Mouse (Mus musculus): ENCODE data around the gene Ankrd63. TPM values are rescaled to one million over a fixed set of nuclear protein-coding genes. Genes with fewer than 3 reads are reported as not detected.

Ankrd63 gene
- polyA plus RNA-seq, 1 experiment from 2014 or later, result 0.06 TPM

DNA sequence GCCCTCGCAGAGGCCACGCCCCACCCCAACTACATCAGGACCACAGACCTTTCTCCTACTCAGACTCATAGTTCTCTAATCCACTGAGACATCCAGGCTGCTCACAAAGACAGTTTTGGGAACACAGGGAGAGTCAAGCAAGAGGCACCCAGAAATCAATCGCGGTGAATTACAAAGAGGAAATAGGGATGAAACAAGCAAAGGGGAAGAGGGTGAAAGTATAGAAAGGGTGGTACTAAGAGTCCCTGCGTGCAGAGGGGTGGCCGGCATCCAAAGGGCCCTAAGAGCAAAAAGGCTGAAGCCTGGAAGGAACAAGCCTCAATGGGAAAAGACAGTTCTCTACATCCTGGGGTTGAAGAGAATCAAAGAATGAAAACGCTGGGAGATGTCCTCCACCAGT lies 40.9 kb upstream of the Ankrd63 start:
- Histone ChIP-seq H3K4me1 (replicated peaks; ENCODE audit: control insufficient read depth, insufficient read depth, low read length) (peaks cover 20% of the 10 kb centered on the region), H3K4me3 (ENCODE audit: low read length) (no peak overlapping the region; the same call in 1 of the 2 replicates), H3K9me3 (ENCODE audit: control insufficient read depth, low read length) (no peaks in the 10 kb centered on the region), H3K27ac (ENCODE audit: low read length) (no peak overlapping the region), H3K36me3 (ENCODE audit: control insufficient read depth, insufficient read depth, low read length) (no peaks in the 10 kb centered on the region), H3K27me3 (ENCODE audit: control insufficient read depth, insufficient read depth, low read depth, low read length) (peaks cover 6% of the 10 kb centered on the region), H3K4me2 (ENCODE audit: low read depth, low read length) (peak overlapping the region; percentile 77), H3K9ac (ENCODE audit: low read length) (peak overlapping the region; percentile 84; the same call in 1 of the 2 replicates)
- ATAC-seq (ENCODE audit: low read depth), result no peak
- 9% methylated on average over 7 of the region's 7 CpGs for WGBS

DNA sequence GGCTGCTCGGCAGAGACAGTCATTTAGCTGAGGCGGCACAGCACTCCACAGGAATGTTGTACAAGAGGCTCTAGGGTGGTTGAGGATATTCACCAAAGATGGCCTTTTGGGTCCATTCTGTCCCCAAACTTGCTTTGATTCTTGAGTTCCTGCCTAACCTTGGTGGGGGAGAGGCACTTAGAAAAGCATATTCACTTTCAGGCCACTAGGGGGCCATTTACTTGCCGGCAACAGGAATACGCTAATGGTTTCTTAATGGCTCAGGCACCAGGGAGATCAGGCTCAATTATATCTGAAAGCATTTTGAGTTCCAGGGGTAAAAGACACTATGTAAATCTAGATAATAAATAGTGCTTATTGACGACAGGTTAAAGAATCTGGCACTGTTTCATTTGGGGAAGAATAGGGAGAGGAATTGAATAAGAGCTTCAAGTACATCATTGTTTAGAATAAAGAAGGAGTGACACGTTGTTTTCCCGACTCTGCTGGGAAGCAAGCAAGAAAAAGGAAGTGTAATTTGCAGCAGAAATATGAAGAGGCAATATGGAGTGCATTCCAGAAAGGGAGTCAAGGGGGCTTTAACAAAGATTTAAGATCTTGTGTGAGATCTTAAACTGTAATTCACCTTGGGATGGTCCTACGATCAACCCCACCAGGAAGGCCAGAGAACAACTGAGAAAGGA lies 39.6 kb upstream of the Ankrd63 start:
- no peak overlapping the region for H3K4me3 ChIP-seq (ENCODE audit: low read length)

DNA sequence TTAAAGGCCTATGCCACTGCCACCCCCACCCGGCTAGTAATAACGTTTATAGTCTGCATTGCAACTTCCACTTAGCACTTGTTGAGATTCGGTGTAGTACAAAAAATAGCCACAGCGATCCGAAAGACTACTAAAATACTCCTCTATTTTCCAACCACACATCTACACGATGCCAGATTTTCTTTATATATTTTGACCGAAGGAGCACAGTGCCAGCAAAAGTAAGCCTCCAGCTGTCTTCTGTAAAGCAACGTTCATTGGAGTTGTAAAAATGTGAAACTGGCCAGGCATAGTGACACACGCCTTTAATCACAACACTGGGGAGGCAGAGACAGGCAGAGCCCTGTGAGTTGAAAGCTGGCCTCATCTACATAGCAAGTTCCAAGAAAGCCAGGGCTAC lies 37.4 kb upstream of the Ankrd63 start:
- no peak overlapping the region for H3K4me3 ChIP-seq (ENCODE audit: low read length)
- H3K9me3 ChIP-seq (ENCODE audit: control insufficient read depth, low read length), result no peaks in the 10 kb centered on the region
- no peak overlapping the region for H3K27ac ChIP-seq (ENCODE audit: low read length)
- H3K4me1 ChIP-seq (replicated peaks; ENCODE audit: control insufficient read depth, insufficient read depth, low read length), result peaks cover 7% of the 10 kb centered on the region
- H3K27me3 ChIP-seq (ENCODE audit: control insufficient read depth, insufficient read depth, low read depth, low read length), result peaks cover 6% of the 10 kb centered on the region
- no peak overlapping the region for H3K4me2 ChIP-seq (ENCODE audit: low read depth, low read length)
- no peak for ATAC-seq (ENCODE audit: low read depth)
- no peaks in the 10 kb centered on the region for H3K36me3 ChIP-seq (ENCODE audit: control insufficient read depth, insufficient read depth, low read length)
- no peak overlapping the region for H3K9ac ChIP-seq (ENCODE audit: low read length)
- 56% methylated on average over 9 of the region's 9 CpGs for WGBS

More for the DNA sequence above, 39.6 kb upstream of the Ankrd63 start:
- peaks cover 17% of the 10 kb centered on the region for H3K4me1 ChIP-seq (replicated peaks; ENCODE audit: control insufficient read depth, insufficient read depth, low read length)
- H3K27me3 ChIP-seq (ENCODE audit: control insufficient read depth, insufficient read depth, low read depth, low read length), result peaks cover 6% of the 10 kb centered on the region
- no peaks in the 10 kb centered on the region for H3K9me3 ChIP-seq (ENCODE audit: control insufficient read depth, low read length)
- ATAC-seq (ENCODE audit: low read depth), result no peak
- no peak overlapping the region for H3K9ac ChIP-seq (ENCODE audit: low read length)
- no peaks in the 10 kb centered on the region for H3K36me3 ChIP-seq (ENCODE audit: control insufficient read depth, insufficient read depth, low read length)
- H3K4me2 ChIP-seq (ENCODE audit: low read depth, low read length), result no peak overlapping the region
- H3K27ac ChIP-seq (ENCODE audit: low read length), result no peak overlapping the region
- WGBS, result 21% methylated on average over 8 of the region's 8 CpGs

DNA sequence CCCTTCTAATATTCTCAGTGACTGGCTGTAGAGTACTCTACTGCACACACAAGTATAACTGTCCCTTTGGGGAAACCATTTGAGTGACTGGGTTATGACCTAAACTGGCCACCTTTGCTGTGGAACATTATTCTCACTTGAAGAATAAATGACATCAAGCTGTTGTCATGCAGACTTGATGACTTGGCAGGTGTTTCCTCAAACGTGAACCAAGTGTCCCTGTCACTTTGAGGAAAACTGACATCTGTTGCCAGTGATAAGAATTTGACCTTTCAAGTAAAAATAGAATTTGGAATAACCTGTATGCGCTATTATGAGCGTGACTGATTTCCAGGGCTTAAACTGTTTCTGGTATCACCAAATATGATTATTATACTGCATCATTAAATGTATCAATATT lies 36.6 kb upstream of the Ankrd63 start:
- Histone ChIP-seq H3K9ac (ENCODE audit: low read length) (no peak overlapping the region), H3K4me1 (replicated peaks; ENCODE audit: control insufficient read depth, insufficient read depth, low read length) (peaks cover 7% of the 10 kb centered on the region), H3K4me2 (ENCODE audit: low read depth, low read length) (no peak overlapping the region), H3K36me3 (ENCODE audit: control insufficient read depth, insufficient read depth, low read length) (no peaks in the 10 kb centered on the region), H3K9me3 (ENCODE audit: control insufficient read depth, low read length) (no peaks in the 10 kb centered on the region), H3K27me3 (ENCODE audit: control insufficient read depth, insufficient read depth, low read depth, low read length) (peaks cover 8% of the 10 kb centered on the region), H3K27ac (ENCODE audit: low read length) (no peak overlapping the region), H3K4me3 (ENCODE audit: low read length) (no peak overlapping the region)
- 39% methylated on average over 3 of the region's 3 CpGs for WGBS
- ATAC-seq (ENCODE audit: low read depth), result no peak

DNA sequence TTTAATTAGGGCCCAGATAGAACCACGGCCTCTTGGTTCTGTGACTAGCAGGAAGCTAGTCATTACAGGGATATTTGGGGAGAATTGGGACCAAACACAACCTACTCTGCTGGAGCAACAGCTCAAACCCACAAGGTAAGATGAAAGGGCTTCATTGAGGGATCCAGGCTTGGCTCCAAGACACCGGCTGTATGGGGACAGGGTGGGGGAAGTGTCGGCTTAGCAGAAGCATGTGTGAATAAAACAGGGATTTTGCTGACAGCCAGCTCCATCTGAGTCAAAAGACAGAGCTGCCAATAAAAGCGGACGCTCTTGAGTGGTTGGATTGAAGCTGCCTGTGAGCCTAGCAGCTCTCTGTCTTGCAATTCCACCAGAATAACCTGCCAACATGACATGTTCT lies 29.6 kb upstream of the Ankrd63 start:
- no peak for ATAC-seq (ENCODE audit: low read depth)
- H3K4me2 ChIP-seq (ENCODE audit: low read depth, low read length), result no peak overlapping the region
- H3K27ac ChIP-seq (ENCODE audit: low read length), result no peak overlapping the region
- H3K4me1 ChIP-seq (replicated peaks; ENCODE audit: control insufficient read depth, insufficient read depth, low read length), result peaks cover 18% of the 10 kb centered on the region
- H3K9ac ChIP-seq (ENCODE audit: low read length), result no peak overlapping the region
- no peaks in the 10 kb centered on the region for H3K9me3 ChIP-seq (ENCODE audit: control insufficient read depth, low read length)
- no peak overlapping the region for H3K4me3 ChIP-seq (ENCODE audit: low read length)
- H3K27me3 ChIP-seq (ENCODE audit: control insufficient read depth, insufficient read depth, low read depth, low read length), result peaks cover 15% of the 10 kb centered on the region
- no peaks in the 10 kb centered on the region for H3K36me3 ChIP-seq (ENCODE audit: control insufficient read depth, insufficient read depth, low read length)
- 49% methylated on average over 5 of the region's 5 CpGs for WGBS

DNA sequence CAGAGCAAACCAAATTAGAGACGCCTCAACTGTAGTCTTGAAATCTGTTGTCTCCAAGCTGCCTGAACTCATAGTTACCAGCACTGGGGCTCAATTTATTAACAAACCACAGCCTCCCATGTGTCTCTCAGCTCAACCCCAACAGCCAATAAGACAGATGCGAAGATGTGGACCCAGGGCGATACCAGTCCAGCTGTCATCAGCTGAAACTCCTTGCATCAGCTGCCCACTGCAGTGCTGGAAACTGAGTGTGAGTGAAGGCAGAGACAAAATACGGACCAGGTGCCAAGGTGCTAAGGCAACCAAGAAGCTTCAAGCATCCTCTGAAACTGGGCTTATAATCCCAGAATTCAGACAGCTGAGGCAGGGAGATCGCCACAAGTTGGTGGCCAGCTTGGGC lies 28.2 kb upstream of the Ankrd63 start:
- Histone ChIP-seq H3K4me2 (ENCODE audit: low read depth, low read length) (no peak overlapping the region), H3K27me3 (ENCODE audit: control insufficient read depth, insufficient read depth, low read depth, low read length) (peaks cover 15% of the 10 kb centered on the region), H3K9ac (ENCODE audit: low read length) (no peak overlapping the region), H3K27ac (ENCODE audit: low read length) (no peak overlapping the region), H3K36me3 (ENCODE audit: control insufficient read depth, insufficient read depth, low read length) (no peaks in the 10 kb centered on the region), H3K4me1 (replicated peaks; ENCODE audit: control insufficient read depth, insufficient read depth, low read length) (peaks cover 30% of the 10 kb centered on the region), H3K4me3 (ENCODE audit: low read length) (no peak overlapping the region), H3K9me3 (ENCODE audit: control insufficient read depth, low read length) (no peaks in the 10 kb centered on the region)
- WGBS, result 80% methylated on average over 5 of the region's 5 CpGs
- ATAC-seq (ENCODE audit: low read depth), result no peak

DNA sequence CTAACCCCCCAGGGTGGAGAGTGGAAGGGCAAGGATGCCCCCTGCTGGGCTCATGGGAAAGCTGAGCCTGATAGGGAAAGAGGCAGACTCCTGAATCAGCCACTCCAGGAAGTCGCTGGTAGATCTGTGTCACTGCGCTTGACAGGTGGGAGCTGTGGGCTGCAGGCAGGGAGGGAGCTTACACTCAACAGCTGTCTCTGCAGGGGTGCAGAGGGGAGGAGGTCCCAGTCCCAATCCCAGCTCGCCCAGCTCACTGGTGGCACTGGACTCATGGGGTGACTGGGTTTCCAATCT lies 26.8 kb upstream of the Ankrd63 start:
- H3K4me1 ChIP-seq (replicated peaks; ENCODE audit: control insufficient read depth, insufficient read depth, low read length), result peaks cover 30% of the 10 kb centered on the region
- no peak overlapping the region for H3K27ac ChIP-seq (ENCODE audit: low read length)
- no peak overlapping the region for H3K4me3 ChIP-seq (ENCODE audit: low read length)
- H3K9me3 ChIP-seq (ENCODE audit: control insufficient read depth, low read length), result no peaks in the 10 kb centered on the region
- no peaks in the 10 kb centered on the region for H3K36me3 ChIP-seq (ENCODE audit: control insufficient read depth, insufficient read depth, low read length)
- no peak overlapping the region for H3K4me2 ChIP-seq (ENCODE audit: low read depth, low read length)
- H3K27me3 ChIP-seq (ENCODE audit: control insufficient read depth, insufficient read depth, low read depth, low read length), result peaks cover 13% of the 10 kb centered on the region
- H3K9ac ChIP-seq (ENCODE audit: low read length), result no peak overlapping the region
- peak; percentile 35 for ATAC-seq (ENCODE audit: low read depth)
- 7% methylated on average over 3 of the region's 3 CpGs for whole genome bisulfite sequencing

DNA sequence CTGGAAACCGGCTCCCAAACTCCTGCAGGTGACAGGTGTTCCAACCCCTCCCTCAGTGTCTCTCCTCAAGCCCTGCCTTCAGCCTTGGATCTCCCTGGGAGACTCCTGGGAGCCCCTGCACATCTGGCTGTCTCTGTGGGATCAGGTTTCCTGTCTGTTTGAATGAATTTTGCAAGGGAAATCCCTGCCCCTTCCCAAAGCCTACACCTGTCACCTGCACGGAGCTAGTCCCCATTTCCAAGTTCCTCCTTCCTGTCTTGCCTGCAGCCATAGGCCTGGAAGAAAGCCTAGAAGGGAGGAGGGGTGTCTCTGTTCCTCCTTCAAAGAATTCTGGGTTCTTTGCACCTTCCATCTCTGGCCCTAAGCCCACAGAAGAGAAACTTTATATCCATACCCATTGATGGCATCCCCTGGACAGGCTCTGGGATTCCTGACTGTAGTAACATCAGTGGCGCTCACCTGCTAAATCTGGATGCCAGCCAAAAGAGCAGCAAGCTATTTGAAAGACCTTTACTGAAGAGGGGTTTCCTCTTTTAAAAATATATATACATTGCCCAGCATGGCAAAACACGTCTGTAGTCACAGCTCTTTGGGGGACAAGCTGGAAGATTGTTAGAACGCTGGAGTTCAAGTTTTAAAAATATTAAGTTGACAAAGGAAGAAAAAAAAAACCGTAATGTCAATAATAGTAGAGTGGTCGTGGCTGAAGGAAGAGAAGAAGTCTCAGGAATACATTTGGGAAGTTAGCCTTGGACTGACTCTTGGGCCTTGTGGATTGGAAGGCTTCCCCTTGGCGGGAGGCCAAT lies 26.3 kb upstream of the Ankrd63 start:
- no peak overlapping the region for H3K4me2 ChIP-seq (ENCODE audit: low read depth, low read length)
- no peak overlapping the region for H3K4me3 ChIP-seq (ENCODE audit: low read length)
- ATAC-seq (ENCODE audit: low read depth), result no peak
- H3K4me1 ChIP-seq (replicated peaks; ENCODE audit: control insufficient read depth, insufficient read depth, low read length), result peaks cover 30% of the 10 kb centered on the region
- H3K27ac ChIP-seq (ENCODE audit: low read length), result no peak overlapping the region
- no peaks in the 10 kb centered on the region for H3K36me3 ChIP-seq (ENCODE audit: control insufficient read depth, insufficient read depth, low read length)
- no peak overlapping the region for H3K9ac ChIP-seq (ENCODE audit: low read length)
- WGBS, result 12% methylated on average over 8 of the region's 8 CpGs
- peaks cover 13% of the 10 kb centered on the region for H3K27me3 ChIP-seq (ENCODE audit: control insufficient read depth, insufficient read depth, low read depth, low read length)
- no peaks in the 10 kb centered on the region for H3K9me3 ChIP-seq (ENCODE audit: control insufficient read depth, low read length)

DNA sequence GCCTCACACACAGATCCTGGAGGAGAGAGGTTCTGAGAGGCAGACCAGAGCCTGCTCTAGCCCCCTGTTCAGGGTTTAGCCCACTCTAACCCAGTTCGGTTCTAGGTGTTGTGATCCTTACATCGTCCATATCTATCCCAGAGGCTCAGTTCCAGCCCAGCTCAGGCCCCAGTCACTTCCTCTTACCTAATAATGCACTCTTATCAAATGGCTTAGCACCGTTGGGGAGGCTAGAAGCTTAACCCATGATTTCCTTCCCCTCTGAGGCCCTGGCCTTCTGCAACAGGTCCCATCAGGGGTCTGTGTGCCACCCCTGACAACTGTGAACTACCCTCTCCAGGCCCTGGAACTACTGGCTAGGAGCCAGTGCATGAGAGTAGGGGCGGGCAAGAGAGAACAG lies 25.4 kb upstream of the Ankrd63 start:
- Histone ChIP-seq H3K4me1 (replicated peaks; ENCODE audit: control insufficient read depth, insufficient read depth, low read length) (peaks cover 30% of the 10 kb centered on the region), H3K4me3 (ENCODE audit: low read length) (no peak overlapping the region), H3K36me3 (ENCODE audit: control insufficient read depth, insufficient read depth, low read length) (no peaks in the 10 kb centered on the region), H3K27ac (ENCODE audit: low read length) (peak overlapping the region; percentile 70), H3K4me2 (ENCODE audit: low read depth, low read length) (no peak overlapping the region), H3K9me3 (ENCODE audit: control insufficient read depth, low read length) (no peaks in the 10 kb centered on the region), H3K9ac (ENCODE audit: low read length) (no peak overlapping the region), H3K27me3 (ENCODE audit: control insufficient read depth, insufficient read depth, low read depth, low read length) (peaks cover 13% of the 10 kb centered on the region)
- ATAC-seq (ENCODE audit: low read depth), result no peak
- 33% methylated on average over 4 of the region's 4 CpGs for WGBS
